Mouse (Mus musculus) lung, embryonic 14.5 days (tissue): Measurements from ENCODE around the gene Prima1. TPM values are rescaled to one million over a fixed set of nuclear protein-coding genes. Genes with fewer than 3 reads are reported as not detected.

Source experiments
- ATAC-seq: fragments of 200-750 bp; cut with Nextera tagmentation; 2 replicates; pipeline ENCODE4 v1.8.0; 2017; ENCODE audit warnings: mild to moderate bottlenecking, moderate TSS enrichment, moderate library complexity; ENCODE audit not compliant: insufficient read depth
- DNase-seq: peaks from one replicate; pipeline ENCODE4 v3.0.0-alpha.2; 2015
- H3K27ac ChIP-seq: fragments of 300-500 bp; sonication (generic); 2 replicates; pipeline ENCODE4 v1.5.1; 2014; ENCODE audit warnings: low read depth, mild to moderate bottlenecking, moderate library complexity
- H3K27me3 ChIP-seq: fragments of 300-500 bp; sonication (generic); 2 replicates; pipeline ENCODE4 v1.6.1; 2014; ENCODE audit warnings: low read length, control low read depth; ENCODE audit not compliant: insufficient read depth
- H3K36me3 ChIP-seq: fragments of 300-500 bp; sonication (generic); 2 replicates; pipeline ENCODE4 v1.6.1; 2014; ENCODE audit warnings: control low read depth; ENCODE audit not compliant: insufficient read depth
- H3K4me1 ChIP-seq: fragments of 300-500 bp; sonication (generic); 2 replicates; pipeline ENCODE4 v1.6.1; 2014; ENCODE audit warnings: antibody characterized with exemption, control low read depth; ENCODE audit not compliant: insufficient read depth
- H3K4me2 ChIP-seq: fragments of 300-500 bp; sonication (generic); 2 replicates; pipeline ENCODE4 v1.6.1; 2014; ENCODE audit warnings: mild to moderate bottlenecking
- H3K4me3 ChIP-seq: fragments of 300-500 bp; sonication (generic); 2 replicates; pipeline ENCODE4 v1.5.1; 2014; ENCODE audit warnings: low read depth, low read length
- H3K9ac ChIP-seq: fragments of 300-500 bp; sonication (generic); 2 replicates; pipeline ENCODE4 v1.6.1; 2014
- H3K9me3 ChIP-seq: fragments of 300-500 bp; sonication (generic); 2 replicates; pipeline ENCODE4 v1.6.1; 2016; ENCODE audit warnings: low read depth, low read length, control low read depth
- CTCF ChIP-seq: IDR thresholded peaks from 2 replicates; pipeline ENCODE4 v1.5.1; 2016; ENCODE audit warnings: antibody characterized with exemption, low read depth
- WGBS: fragments of 180-500 bp; shearing (Covaris S2); extraction: QIAGEN DNeasy Blood & Tissue Kit; methylation state at CpG from one replicate; pipeline ENCODE4 v1.1.7; 2014; 5-methylcytosine and 5-hydroxymethylcytosine counted together
- polyA plus RNA-seq: library from polyadenylated mRNA; unstranded; fragments of >200 nt; fragmentation: Nextera tagmentation; extraction: Ambion mirVana; gene quantifications from 2 replicates; pipeline ENCODE4 v1.2.1, GENCODE M21; 2014

Prima1 gene
- polyA plus RNA-seq, 1 experiment from 2014 or later = not detected

DNA sequence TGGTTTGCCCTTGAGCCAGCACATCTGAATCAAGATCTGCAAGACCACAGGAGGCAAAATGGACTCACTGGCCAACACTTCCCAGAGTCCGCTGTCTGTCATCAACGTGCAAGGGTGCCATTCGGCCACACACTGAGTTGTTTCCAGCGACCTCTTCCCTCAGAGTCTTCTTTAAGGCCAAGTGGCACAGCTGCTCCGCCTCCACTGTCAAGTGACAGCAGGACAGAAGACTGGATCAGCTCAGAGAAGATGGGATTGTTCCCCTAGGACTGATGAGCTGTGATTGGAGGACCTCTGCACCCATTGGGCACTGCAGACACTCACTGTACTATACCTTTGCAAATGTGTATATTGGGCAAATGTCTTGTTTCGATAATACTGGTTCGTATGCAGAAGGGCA, 54.9 kb downstream of the Prima1 start:
- no peaks in the 10 kb centered on the region for H3K36me3 ChIP-seq
- no peaks in the 10 kb centered on the region for H3K9me3 ChIP-seq
- H3K27me3 ChIP-seq = no peaks in the 10 kb centered on the region
- H3K27ac ChIP-seq = no peak overlapping the region
- DNase-seq (peak; percentile 23), ATAC-seq (0 out of 2 replicates have a peak, but pooled peaks have one; percentile 26)
- H3K4me3 ChIP-seq = no peak overlapping the region
- H3K9ac ChIP-seq = no peak overlapping the region
- no peak for TF ChIP-seq CTCF
- WGBS = 70% methylated on average over 7 of the region's 7 CpGs
- H3K4me1 ChIP-seq = no peaks in the 10 kb centered on the region
- H3K4me2 ChIP-seq = no peak overlapping the region

DNA sequence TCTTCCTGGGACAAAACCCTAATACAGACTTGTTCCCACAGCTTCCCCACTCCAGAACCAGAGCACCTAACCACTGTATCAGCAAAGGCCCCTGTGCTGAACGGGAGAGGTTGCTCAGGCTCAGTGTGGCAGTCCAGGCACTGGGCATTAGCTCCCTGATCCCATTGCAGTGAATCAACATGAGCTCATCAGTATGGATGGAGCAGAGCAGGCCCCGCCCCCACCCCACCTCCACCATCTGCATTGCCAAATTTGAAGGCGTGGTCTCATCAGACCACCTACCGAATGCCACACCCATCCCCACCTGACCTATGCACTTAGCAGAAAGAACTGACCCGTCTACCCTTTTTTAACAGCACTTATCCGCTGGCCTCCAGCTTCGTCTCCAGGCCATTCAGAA, 58.9 kb downstream of the Prima1 start:
- Histone ChIP-seq H3K4me2 (no peak overlapping the region), H3K4me1 (no peaks in the 10 kb centered on the region), H3K36me3 (no peaks in the 10 kb centered on the region), H3K27ac (no peak overlapping the region), H3K4me3 (no peak overlapping the region), H3K27me3 (no peaks in the 10 kb centered on the region), H3K9me3 (no peaks in the 10 kb centered on the region), H3K9ac (no peak overlapping the region)
- WGBS = 18% methylated on average over 7 of the region's 7 CpGs
- ATAC-seq (0 out of 2 replicates have a peak, but pooled peaks have one; percentile 19), DNase-seq (no peak)
- TF ChIP-seq CTCF = no peak

DNA sequence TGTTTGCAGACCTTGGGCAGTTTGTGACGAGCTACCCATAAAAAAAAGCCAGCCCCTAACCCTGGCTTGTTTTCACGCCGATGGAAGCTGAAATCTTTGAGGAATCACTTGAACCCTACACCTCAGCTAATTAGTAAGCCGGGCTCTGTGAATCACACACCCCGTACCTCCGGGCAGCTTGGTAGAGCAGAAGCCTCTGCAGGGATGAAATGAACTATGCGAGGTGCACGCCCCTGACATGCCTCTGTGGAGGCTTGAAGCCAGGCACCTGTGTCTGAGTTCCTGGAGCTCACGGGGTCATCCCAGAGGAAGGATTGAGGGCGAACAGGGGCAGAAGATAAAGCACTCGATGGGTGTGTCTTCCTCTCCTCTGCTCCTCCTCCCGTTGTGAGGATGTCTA, 73.1 kb downstream of the Prima1 start:
- Histone ChIP-seq H3K4me1 (no peaks in the 10 kb centered on the region), H3K4me2 (no peak overlapping the region), H3K9ac (no peak overlapping the region), H3K27ac (no peak overlapping the region), H3K27me3 (no peaks in the 10 kb centered on the region), H3K4me3 (no peak overlapping the region), H3K9me3 (no peaks in the 10 kb centered on the region), H3K36me3 (no peaks in the 10 kb centered on the region)
- no peak for DNase-seq
- 52% methylated on average over 12 of the region's 12 CpGs for WGBS
- no peak for TF ChIP-seq CTCF
- no peak for ATAC-seq

DNA sequence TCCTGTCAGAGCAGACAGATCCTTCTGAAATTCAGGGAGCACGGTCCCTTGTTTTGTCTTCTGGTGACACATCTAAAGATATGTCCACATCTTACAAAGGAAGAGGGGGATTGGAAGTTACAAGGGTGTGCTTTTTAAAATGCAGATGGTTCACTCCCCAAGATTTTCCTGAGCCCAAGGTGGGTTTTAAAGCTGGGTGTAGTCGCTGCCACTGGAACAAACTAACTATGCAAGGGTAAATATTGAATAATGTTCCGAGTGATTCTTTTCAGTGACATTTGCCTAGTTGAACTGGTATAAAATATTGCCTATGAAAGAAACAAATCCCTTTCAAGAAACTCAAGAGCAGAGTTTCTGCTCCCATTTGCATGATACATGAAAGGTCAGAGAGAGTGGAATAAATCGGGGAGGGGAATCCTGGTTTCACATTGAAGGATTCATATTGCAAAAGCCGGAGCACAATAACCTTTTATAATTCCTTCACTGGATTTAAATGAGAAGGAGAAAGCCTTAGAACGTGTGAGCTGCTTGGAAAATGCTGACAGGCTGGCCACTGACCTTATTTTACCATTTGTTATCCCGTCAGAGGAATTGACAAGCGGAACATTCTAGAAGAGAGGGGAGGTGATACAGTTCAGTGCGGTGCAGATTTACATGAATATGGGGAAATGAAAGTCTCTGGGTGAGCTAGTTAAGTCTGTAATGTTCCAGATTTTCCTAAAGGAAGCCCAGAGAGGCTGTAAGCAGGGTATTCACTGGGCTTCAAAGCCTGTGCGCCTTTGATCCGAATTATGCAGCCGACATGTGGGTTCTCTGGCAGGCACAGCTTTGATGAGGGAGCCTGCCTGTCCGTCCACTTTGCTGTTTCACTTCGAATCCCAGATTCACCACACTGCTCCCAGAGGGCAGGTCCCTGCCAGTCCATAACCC, 77.6 kb downstream of the Prima1 start:
- no peaks in the 10 kb centered on the region for H3K9me3 ChIP-seq
- 60% methylated on average over 14 of the region's 14 CpGs for WGBS
- no peak for DNase-seq

DNA sequence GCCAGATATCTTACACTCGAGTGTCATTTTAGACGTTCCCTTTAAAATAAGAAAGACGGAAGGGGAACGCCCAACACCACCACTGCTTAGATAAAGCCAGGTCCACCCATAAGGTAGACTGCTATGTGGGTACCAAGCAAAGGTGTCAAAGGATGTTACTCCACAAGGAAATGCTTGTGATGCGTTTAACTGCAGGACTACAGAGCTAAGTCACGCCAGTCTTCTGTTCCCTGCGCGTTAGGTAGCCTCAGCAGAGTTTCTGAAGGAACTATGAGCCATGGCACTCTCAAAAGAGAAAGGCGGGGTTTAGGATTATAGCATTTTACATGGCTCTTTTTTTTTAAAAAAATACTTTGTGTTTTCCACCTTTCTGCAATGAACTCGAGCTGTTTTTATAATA, 78.4 kb downstream of the Prima1 start:
- Histone ChIP-seq H3K9ac (no peak overlapping the region), H3K9me3 (no peaks in the 10 kb centered on the region), H3K4me2 (no peak overlapping the region), H3K27ac (no peak overlapping the region), H3K36me3 (no peaks in the 10 kb centered on the region), H3K4me3 (no peak overlapping the region), H3K4me1 (no peaks in the 10 kb centered on the region), H3K27me3 (no peaks in the 10 kb centered on the region)
- DNase-seq (no peak), ATAC-seq (no peak)
- TF ChIP-seq CTCF = no peak
- WGBS = 77% methylated on average over 10 of the region's 10 CpGs

More for the DNA sequence above, 77.6 kb downstream of the Prima1 start:
- ATAC-seq = no peak
- H3K36me3 ChIP-seq = no peaks in the 10 kb centered on the region
- no peak overlapping the region for H3K27ac ChIP-seq
- H3K27me3 ChIP-seq = no peaks in the 10 kb centered on the region
- no peak overlapping the region for H3K4me3 ChIP-seq
- TF ChIP-seq CTCF = no peak
- H3K4me1 ChIP-seq = no peaks in the 10 kb centered on the region
- no peak overlapping the region for H3K4me2 ChIP-seq
- no peak overlapping the region for H3K9ac ChIP-seq

DNA sequence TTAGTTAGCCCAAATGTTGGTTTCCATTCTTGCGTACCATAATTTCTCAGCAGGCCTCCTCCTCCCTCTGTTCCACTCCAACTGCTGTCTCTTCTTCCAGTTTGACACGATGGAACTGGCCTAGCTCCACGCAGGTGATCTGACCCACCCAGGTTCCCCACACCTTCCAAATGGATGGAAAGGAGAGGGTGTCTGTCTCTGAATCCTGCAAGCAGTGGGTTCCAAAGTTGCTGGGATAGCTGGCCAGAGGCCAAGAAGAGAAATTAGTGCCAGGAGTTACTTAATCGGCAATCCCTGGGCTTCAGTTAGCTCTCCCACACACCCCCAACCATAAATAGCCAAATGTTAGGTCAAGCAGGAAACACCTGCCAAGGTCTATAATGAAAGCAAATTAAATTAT, 81.2 kb downstream of the Prima1 start:
- Histone ChIP-seq H3K4me1 (no peaks in the 10 kb centered on the region), H3K4me2 (no peak overlapping the region), H3K4me3 (no peak overlapping the region), H3K9me3 (no peaks in the 10 kb centered on the region), H3K27me3 (no peaks in the 10 kb centered on the region), H3K9ac (no peak overlapping the region), H3K27ac (no peak overlapping the region), H3K36me3 (no peaks in the 10 kb centered on the region)
- WGBS = 77% methylated on average over 4 of the region's 4 CpGs
- no peak for DNase-seq
- TF ChIP-seq CTCF = no peak
- no peak for ATAC-seq

DNA sequence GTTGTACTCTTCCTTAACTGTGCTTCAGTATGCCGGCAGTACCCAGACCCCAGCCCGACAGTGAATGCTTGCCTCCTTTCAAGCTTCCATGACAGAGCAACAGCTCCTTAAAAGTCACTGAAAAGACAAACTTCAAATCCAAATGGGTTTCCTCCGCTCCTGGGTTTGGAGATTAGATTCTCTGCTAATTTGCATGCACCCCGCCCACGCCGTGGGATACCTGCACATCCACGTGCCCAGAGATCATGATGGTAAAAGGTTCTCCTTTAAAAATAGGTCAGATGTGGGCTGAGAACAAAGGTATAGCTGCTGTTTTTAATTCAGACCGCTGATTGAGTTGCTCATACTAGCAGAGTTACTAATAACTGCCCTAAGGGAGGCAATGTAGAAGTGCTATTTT, 82.9 kb downstream of the Prima1 start:
- H3K4me2 ChIP-seq = no peak overlapping the region
- DNase-seq (no peak), ATAC-seq (no peak)
- no peak overlapping the region for H3K9ac ChIP-seq
- TF ChIP-seq CTCF = no peak
- H3K36me3 ChIP-seq = no peaks in the 10 kb centered on the region
- WGBS = 64% methylated on average over 8 of the region's 8 CpGs
- no peaks in the 10 kb centered on the region for H3K4me1 ChIP-seq
- no peaks in the 10 kb centered on the region for H3K9me3 ChIP-seq
- H3K4me3 ChIP-seq = no peak overlapping the region
- no peaks in the 10 kb centered on the region for H3K27me3 ChIP-seq
- no peak overlapping the region for H3K27ac ChIP-seq
